Mouse (Mus musculus): ENCODE results near the gene Pik3ap1.
"Not testable (repeated sequence)": the region's sequence is repeated elsewhere in the genome, so short reads cannot be mapped to it uniquely, and the experiment has no call there.

- TF ChIP-seq CTCF (IDR thresholded peaks at IDR 0.05; ENCODE audit: extremely low read depth, insufficient read depth, insufficient read length, insufficient replicate concordance); POLR2A (IDR thresholded peaks at IDR 0.05; ENCODE audit: low read depth, low read length): not testable (repeated sequence)
Measured at GRCm38 (mm10) chr19:41312587-41312986, 72.3 kb downstream of the Pik3ap1 start.

Data from spleen, adult 2 months (tissue).